Mouse (Mus musculus): ENCODE measurements around the gene Abracl.
A peak's percentile ranks its signal among the peaks of the same experiment; 100 is the strongest.

Abracl gene

GRCm38 (mm10) chr10:18021576-18022311 lies 1.3 kb downstream of the Abracl start:
- DNase-seq: peak; percentile 8

GRCm38 (mm10) chr10:18020846-18021245 lies 2.2 kb downstream of the Abracl start:
- no peak for DNase-seq

DNA sequence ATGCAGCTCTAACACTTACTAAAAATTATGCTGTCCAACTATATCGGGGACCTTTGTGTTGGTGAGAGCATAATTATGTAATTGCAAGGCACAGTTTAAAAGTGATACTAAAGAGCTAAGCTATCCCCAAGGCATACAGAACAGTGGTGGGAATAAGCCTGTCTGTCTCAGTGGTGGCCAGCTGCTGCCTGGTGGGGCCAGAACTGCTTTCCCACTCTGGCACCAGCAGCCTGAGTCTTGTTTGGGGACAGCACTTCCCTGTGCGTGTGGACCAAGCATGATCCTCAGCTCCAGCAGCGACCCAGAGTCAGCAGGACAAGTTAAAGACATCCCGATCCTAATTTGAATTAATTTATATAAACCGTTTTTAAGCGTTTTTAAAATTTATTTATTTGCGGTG lies 2.6 kb downstream of the Abracl start:
- no peak for DNase-seq

DNA sequence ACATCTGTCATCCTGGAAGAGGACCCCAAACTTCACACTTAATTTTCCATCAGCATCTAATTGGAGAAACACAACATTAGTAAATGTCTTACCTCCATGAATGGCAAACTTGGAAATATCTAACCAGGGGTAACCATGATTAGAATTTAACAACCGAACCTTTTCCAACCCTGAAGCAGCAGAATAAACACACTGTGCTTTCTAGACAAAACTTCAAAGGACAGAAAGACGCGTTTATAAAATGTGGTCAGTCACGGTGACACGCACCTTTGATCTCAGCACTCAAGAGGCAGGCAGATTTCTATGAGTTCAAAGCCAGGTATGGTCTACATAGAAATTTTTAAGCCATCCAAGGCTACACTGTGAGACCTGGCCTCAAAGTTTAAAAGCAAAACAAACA lies 11.3 kb downstream of the Abracl start:
- DNase-seq: no peak

- no peak for DNase-seq
These were observed 13.3 kb downstream of the Abracl start for GRCm38 (mm10) chr10:18009744-18010143.

GRCm38 (mm10) chr10:18008118-18008517 lies 15.0 kb downstream of the Abracl start:
- DNase-seq: no peak

GRCm38 (mm10) chr10:18007243-18007642 lies 15.8 kb downstream of the Abracl start:
- no peak for DNase-seq

- DNase-seq: no peak
These were observed 16.3 kb downstream of the Abracl start for GRCm38 (mm10) chr10:18006756-18007155.

DNA sequence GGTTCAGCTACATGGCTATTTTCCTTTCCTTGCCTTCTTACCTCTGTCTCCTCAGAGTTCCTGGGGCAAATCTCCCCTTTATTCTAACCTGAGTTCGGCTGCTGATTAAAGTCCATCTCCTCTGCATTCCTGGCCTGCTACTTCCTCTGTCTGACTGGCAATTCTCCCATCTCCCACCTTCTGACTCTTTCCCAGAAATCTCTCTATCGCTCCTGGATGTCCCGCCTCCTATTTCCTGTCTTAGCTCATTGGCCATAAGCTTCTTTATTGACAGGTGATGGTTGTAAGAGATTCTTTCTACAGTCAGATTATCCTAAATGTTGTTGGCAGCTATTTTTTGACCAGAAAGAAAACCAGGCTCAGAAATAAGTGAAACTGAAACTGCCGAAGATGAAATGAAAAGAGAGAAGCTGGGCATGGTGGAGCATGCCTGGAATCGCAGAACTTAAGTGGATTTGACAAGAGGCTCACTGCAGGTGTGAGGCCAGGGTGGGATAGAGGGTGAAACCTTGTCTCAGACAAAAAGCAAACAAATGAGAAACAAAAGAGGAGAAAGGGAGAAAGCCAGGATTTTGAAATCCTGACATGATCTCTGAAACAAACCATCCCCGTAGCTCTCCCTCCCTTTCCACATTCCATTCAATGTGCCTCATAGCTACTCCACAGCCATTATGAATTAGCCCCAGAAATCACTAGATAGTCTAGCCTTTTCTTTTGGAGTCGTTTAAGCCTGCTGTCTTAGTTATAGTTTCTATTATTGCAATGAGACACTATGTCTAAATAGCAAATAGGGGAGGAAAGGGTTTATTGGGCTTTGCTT lies 17.7 kb downstream of the Abracl start:
- DNase-seq: no peak

DNA sequence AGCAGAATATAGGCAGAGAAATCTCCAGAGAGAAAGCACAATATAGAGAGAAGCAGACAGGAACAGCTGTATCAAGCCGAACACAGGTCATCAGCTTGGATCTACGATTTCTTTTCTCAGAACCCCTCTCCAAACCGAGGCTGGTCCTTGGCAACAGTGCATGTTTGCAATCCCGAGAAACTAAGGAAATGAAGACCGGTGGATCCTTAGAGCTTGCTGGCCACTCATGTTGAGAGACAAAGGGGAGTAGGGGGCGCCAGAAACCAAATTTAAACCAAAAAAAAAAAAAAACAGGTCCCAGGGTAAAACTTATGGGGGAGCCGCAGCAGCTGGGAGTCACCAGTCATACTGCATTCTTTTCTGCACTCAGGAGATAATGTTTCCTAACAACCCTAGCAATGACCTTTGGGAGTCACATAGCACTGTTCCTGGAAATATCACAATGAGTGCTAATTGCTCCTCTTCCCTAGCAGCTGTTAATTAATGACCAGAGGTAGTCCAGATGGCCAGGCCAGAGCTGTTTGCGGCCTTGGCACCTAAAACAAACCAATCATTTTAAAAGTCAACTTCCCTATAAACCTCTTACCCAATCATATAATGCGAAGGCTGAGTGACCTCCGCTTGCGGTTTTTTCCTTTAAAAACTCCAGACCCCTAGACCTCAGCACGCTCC lies 19.0 kb downstream of the Abracl start:
- DNase-seq: peak; percentile 59

GRCm38 (mm10) chr10:17990576-17990975 lies 32.5 kb downstream of the Abracl start:
- DNase-seq: no peak

DNA sequence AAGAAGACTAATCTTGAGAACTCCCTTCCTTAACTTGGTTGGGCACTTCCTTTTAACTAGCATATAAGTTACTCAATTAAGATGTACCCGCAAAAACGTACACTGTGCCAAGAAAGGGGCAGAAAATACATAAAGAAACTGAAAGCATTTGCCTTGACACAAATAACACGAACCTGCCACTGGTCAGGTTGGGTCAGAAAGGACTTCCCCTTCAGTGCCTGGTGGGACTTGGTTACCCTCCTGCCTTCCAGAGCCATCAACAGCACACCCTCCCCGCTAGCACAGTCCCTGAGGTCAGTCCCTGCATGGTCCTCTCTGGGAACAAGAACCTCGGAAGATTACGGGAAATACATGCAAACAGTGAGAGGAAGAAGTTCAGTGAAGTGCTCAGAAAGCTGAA lies 34.0 kb downstream of the Abracl start:
- no peak for DNase-seq

DNA sequence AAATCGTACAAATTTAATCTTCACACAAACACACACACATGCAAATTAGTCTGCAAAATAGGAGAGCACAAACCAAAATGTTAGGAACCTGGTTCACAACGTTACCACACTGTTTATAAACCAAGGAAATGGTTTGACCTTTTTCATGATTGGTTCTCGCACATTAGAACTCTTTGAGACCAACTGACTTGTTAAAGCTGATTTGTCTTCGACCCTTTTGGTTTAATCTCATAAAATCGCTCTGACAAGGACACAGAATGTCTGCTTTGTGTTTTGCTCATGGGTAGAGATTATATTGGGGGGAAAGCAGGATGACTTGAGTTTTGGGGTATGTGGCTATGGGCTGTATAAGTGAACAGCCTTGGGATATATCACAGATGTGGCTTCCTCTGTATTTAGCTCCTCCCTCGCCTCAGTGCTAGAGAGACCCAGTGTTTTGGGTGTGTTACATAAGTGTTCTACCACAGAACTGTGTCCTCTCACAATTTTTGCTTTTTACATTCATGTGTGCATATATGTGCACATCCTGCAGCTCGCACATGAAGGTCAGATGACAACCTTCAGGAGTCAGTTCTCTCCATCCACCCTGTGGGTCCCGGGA lies 35.2 kb downstream of the Abracl start:
- DNase-seq: no peak

- DNase-seq: no peak
These were observed 39.8 kb downstream of the Abracl start for GRCm38 (mm10) chr10:17983313-17983712.

DNA sequence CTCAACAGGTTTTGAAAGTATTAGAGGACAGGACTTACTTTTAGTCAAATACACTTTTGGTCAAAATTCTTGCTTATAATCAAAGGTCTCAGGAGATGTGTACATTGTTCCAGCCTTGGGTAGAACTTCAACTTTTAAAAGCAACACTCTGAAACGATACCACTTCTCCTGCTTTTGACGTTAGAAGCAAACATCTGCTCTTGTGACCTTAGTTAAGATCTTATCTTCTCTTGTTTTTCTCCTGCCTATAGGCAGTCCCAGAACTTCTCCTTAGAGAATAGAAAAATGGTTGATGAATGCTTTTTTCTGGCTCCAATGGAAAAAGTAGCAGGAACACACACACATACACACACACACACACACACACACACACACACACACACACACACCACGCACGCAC lies 57.0 kb downstream of the Abracl start:
- no peak for DNase-seq
